Mouse (Mus musculus) adrenal gland (tissue): ENCODE results near the gene Zfp3.

Experiments
- intact Hi-C: fragments of 180-260 bp; cut with DNase I; formaldehyde crosslinking; loops from one replicate; pipeline ENCODE4 v1.15.1; 2025
- microRNA-seq, 2 experiments: library from miRNA; unstranded; fragments of <30 nt; microRNA quantifications; one replicate each; pipeline ENCODE4; 2019

Gene Zfp3

DNA sequence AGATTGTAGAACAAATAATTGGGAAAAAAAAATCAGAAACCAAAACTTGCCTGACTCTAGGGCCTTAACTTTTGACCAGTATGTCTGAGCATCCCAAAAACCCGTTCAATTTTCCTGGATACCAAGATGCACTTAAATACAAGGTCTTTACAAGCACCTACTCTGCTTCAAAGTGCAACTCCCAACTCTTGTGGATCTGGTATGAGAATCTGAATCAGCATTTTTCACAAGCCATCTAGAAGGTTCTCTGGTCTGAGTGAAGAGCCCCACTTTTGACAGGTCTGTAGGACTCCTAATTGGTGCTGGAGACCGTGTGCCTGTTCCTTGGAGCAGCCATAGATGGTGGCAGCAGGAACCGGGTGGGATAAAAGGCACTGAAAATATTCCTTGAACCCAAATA, 40.4 kb downstream of the Zfp3 start:
- intact Hi-C loops: no loop called here

DNA sequence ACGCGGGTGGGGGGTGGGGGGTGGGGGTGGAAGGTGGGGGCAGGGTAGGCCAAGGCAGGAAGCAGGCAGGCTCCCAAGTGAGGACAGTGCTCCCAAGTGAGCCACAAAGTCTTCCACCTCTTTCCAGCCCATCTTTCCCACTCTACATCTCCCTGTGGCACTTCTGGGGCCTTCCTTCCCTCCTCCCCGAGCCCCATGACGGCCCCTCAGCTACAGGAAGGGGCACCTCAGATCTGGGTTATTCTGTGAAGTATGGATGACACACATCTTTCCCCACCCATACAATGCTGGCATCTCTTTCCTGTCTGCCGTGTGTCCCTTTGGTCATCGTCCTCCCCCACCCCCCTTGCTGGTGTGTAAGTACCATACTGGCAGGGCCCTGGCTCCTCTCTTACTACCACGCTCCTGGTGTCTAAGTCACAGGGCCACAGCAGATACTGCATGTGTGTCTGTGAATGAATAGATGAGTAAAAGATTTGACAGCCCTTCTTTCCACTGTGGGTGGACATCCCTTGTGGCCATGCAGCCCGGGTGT, 41.7 kb downstream of the Zfp3 start:
- intact Hi-C loops: no loop called here

DNA sequence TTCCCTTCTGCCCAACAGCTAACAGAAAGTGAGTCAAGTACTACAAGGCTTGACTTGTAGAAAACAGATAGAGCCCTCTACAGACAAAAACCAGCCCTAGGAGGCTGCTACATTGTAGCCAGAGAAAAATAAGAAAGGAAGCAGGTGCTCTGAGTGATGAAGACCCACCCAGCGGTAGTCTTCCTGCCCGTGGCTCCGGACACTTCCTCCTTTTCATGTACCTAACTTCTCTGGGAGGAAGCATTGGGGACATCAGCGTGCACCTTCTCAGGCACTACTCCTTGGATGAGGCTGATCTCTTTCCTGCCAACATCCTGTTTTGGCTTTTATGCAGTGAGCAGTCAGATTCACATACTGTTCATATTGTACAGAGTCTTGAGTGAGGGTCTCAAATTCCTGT, 42.7 kb downstream of the Zfp3 start:
- intact Hi-C loops: no loop called here

DNA sequence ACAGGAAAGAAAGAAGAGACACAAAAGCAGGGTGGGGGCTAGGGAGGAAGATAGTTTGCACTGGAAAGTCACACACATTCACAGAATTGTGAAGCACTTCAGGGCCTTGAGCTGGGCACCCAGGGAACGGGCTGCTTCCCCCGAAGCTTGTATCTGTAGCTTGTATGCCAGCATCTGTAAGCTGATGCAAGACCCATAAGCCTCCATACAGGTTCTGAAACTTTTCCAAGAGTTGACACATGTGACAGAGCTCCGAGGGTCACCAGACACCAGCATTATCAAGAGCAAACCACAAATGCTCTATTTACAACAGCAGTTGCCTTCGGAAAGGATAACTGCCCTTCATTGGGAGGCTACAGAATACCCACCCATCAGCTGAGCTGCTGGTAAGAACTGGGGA, 43.6 kb downstream of the Zfp3 start:
- intact Hi-C loops: no loop called here

DNA sequence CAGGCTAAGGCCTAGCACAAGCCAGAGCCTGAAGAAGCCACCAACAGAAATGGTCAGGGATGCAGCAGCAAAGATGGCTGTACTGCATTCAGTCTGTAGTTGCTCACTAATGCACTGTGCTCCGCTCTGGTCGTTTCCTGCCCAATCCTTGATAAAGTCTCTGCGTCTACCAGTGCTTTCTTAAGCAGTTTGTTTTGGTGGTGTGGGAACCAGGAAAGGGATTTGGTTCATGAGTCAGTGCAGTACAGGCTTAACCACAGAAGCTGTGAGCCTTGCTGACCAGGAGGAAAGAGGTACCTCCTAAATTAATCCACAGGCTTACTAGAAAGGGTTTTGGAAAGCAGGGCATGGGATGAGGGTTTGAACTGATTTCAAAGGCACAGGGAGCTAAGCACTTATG, 44.1 kb downstream of the Zfp3 start:
- intact Hi-C loops: no loop called here

DNA sequence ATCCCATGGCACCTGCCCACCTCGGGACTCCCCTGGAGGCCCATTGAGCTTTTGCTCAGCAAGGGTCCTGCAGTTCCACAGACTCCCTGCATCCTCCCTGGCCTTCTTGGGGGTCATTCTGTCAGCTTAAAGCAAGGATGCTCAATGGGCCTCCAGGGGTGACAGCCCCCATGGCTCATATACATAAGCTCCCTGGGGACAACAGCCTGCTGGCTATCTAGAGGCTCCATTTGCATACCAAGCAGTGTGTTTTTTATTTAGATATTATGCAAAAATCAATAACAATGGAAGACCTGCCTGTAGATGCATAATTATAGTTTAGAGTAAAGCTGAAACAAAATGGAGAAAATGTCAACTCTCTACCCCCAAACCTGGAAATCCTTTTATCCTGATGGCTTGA, 45.0 kb downstream of the Zfp3 start:
- intact Hi-C loops: no loop called here

DNA sequence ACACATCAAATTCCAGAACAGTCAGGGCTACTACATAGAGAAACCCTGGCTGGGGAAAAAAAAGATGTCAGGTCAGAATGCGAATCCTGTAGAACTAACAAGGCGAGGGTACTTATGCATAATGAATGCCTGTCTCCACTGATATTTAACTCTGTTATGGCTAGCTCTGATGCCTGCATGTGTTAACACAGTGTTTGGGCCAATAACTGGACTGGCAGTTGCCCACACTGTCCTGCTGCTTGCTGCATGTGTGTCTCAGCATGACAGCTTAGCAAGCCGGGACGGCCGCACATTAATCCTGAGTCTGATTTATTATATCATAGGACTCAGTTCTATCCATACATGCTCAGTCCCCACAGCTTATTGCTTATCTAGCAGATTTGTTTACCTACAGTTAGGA, 47.0 kb downstream of the Zfp3 start:
- intact Hi-C loops: no loop called here

DNA sequence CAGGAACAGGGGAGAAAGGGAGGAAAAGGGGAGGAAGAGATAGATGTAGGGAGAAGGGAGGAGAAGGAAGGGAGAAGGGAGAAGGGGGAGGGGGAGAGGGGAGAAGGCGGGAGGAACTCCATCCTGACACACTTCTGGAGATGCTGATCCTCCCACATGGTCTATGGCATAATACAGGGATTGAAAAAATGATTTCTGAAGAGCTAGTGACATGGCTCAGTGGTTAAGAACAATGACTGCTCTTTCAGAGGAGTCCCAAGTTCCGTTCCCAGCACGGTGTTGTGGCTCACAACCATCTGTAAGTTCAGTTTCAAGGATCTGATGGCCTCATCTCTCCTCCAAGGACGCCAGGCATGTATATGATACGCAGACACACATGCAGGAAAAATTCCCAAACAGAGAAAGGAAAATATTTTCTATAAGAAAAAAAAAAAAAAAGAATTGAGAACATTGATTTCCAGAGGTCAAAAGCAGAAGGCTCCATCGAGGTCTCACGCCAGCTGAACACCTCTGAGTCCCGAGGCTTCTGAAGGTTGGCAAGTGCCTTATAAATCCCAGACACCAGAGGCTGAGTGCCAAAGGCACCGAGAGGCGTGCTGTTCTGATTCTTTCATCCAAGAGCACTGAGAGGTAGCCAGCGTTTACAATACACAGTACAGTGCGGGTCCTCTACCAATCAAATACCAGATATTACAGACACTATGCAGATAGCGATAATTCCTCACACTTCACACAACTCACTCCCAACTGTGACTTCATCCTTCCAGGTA, 47.6 kb downstream of the Zfp3 start:
- intact Hi-C loops: no loop called here

DNA sequence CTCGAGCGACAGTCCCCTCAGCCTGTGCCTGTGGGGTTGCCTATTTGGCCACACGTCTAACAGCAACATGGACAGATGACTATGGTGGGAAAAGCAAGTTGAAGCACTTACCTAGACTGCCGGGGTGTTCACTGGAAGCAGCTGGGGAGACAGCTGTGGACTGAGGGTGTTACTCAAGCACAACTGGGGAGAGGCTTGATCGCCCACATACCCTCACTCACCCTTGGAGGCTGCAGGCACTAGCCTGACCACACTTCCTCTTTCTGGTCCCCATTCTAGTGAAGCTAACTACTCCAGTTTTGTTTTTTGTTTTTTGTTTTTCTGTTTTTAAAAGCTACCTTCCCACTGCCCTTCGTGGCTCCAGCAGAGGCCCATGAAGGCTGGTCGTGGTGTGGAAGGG, 48.4 kb downstream of the Zfp3 start, which contains the start of gene Scimp:
Gene Scimp, minus strand, starts transcription at position 222 of the 400 bp plus-strand sequence.
- intact Hi-C loops: no loop called here

DNA sequence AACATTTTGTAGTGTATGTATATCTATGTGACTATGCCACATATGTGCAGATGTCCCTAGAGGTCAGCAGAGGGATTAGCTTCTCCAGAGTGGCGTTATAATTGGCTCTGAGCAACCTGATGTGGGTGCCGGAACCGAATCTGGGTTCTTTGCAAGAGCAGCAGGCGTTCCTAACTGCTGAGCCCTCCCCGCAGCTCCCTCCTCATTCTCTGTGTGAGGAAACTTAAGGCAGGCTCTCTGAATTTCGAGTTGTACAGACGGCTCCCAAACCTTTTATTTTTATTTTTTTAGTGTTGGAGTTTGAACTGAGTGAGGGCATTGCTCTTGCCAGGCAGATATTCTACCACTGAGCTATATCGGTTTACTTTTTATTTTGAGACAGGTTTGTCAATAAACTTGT, 51.1 kb downstream of the Zfp3 start:
- intact Hi-C loops: loop anchor here (2.0 kb wide), 1 partner anchor 36 kb away; no protein-coding TSS in a partner anchor

DNA sequence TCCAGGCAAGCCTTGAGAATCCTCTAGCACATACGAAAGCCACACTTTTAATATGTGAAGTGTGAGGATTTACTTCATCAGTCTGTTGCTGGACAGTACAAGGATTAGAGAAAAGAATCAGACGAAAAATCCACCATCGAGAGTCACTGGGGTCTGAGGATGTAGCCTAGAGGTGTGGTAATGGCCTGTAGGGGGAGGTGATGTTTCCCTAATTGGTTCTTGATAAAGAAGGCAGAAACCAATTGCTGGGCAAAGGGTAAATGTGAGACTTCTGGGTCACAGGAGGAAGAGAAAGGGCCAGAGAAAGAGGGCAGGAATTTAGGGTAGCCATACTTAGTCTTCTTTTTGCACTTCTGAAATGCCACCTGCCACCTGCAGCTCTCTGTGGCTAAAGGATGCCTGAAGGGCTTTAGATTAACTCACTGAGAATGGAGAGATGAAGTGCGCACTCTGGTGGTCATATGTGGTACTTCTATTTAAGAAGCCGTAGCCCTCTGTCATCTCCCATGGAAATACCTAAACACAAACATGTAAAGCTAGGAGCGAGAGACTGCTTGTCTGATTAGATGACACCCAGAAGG, 51.6 kb downstream of the Zfp3 start:
- intact Hi-C loops: loop anchor here (2.0 kb wide), 1 partner anchor 37 kb away; no protein-coding TSS in a partner anchor

DNA sequence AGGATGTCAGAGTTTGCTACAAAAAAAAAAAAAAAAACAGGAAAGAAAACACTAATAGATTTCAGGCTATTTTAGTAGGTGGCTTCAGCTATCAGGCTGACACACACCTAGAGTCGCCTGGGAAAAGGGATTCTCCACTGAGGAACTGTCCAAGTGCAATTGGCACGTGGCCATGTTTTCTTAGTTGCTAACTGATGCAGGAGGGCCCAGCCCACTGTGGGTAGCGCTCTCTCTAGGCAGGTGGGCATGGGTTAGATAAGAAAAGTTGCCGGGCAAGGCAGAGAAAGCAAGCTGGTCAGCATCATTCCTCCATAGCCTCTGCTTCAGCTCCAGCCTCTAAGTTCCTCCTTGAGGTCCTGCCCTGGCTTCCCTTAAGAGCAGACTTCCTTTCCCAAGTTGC, 52.8 kb downstream of the Zfp3 start:
- intact Hi-C loops: no loop called here

DNA sequence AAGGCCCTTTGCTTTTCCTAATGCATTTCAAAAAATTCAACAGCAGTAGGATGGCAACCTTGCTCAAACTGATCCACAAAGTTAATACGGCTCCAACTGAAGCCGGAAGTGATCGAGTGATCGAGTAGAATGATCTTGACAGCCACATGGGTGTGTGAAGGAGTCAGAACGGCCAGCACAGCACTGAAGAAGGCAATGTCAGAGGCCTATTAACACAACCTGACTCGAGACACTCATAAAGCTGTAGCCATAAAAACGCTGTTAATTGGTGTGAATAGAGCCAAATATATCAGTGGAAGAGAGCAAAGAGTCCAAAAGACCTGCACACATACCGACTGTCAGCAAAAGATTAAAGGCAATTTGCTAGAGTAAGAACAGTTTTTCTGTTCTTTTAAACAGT, 56.1 kb downstream of the Zfp3 start:
- intact Hi-C loops: no loop called here

DNA sequence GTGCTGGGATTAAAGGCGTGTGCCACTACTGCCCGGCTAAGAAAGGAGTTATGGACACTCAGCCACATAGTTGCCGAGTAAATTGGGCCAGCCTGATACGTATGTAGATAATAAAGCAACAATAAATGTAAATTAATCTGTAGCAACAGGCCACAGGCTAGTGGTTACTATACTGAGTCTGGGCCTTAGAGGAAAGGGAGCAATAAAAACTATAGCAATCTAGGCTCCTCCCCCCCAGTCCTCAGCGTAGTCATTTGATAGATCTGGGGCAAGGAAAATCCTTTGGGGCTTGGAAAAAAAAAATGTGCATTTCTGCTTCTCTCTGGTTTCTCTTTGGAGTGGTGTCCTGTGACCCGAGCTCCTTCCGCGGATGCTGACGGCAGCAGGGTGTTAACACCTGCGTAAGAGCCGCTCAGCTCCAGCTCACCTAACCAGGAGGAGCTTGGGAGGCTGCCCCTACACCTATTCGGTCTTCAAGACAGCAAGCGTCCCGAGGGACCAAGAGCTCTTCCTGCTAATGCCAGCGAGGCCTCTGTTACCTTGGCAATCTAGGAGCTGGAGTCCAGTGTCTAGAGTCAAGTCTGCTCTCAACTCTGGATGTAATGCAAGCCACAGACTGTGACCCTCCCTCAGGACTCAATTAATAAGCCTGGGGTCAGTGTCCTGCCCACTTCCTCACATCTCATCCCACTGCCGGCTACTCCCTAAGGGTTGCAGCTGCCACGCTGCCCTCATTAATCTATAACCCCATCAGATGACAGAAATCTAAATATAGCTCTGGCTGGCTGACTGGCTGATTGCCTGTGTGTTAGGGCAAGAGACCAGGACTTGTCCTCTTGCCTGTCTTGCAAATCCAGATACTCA, 58.0 kb downstream of the Zfp3 start:
- intact Hi-C loops: no loop called here

Small RNA genes within 50 kb of the gene (microRNA-seq; reads per million reads assigned to microRNA genes)
- 0 reads per million in 2 experiments for gene Gm22760
